Mouse (Mus musculus): ENCODE results near the gene Shank3.

GRCm38 (mm10) chr15:89475611-89476474, 23.6 kb upstream of the Shank3 start:
- TF ChIP-seq POLR2A (IDR thresholded peaks at IDR 0.05; ENCODE audit: control insufficient read depth, extremely low read depth, insufficient read depth, low read length, poor library complexity), result peak; percentile 70; the same call in 1 of the 2 replicates
- TF ChIP-seq CTCF (IDR thresholded peaks at IDR 0.05; ENCODE audit: borderline replicate concordance, control insufficient read depth, extremely low read depth, insufficient read depth, low read length, poor library complexity), result no peak
